Mouse (Mus musculus) layer of hippocampus, adult 18-20 months (tissue): ENCODE results near the gene Cops7a. TPM values are rescaled to one million over a fixed set of nuclear protein-coding genes. Genes with fewer than 3 reads are reported as not detected.

Experiments
- DNase-seq, 2 experiments: peaks; one replicate each; pipeline ENCODE4 v3.0.0; 2022; ENCODE audit warnings: low spot score in 2 of 2
- total RNA-seq, 2 experiments: library from RNA; stranded (reverse); gene quantifications; 2 replicates each; pipeline ENCODE4 v1.2.3; 2021

Gene Cops7a
- total RNA-seq, 2 experiments from 2014 or later: 154 to 161 TPM

- DNase-seq: peak; percentile 90 to 95
Observed at GRCm38 (mm10) chr6:124919695-124920317, 45.5 kb downstream of the Cops7a start, which contains the start of gene Ptms. Gene Ptms, minus strand, starts transcription at chr6:124920103.

GRCm38 (mm10) chr6:124918890-124919627 lies 46.3 kb downstream of the Cops7a start:
- peak in 1 of 2 experiments; percentile 36 for DNase-seq

DNA sequence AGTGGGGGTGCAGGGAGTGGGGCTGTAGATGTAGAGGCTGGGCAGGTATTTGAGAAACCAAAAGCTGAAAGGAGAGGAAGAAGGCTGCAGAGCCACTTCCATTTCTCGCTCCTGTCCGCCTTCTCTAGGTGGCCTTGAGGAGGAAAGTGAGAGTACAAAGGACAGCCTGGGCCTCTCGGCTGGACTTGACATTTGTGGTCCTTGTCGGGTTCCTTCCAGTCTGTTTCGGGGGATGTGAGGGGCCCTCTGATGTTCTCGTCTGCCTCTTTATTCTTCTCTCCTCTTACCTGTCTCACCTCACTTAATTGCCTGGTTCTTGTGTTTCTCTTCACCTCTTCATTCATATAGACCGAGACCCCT lies 47.0 kb downstream of the Cops7a start:
- DNase-seq: no peak

DNA sequence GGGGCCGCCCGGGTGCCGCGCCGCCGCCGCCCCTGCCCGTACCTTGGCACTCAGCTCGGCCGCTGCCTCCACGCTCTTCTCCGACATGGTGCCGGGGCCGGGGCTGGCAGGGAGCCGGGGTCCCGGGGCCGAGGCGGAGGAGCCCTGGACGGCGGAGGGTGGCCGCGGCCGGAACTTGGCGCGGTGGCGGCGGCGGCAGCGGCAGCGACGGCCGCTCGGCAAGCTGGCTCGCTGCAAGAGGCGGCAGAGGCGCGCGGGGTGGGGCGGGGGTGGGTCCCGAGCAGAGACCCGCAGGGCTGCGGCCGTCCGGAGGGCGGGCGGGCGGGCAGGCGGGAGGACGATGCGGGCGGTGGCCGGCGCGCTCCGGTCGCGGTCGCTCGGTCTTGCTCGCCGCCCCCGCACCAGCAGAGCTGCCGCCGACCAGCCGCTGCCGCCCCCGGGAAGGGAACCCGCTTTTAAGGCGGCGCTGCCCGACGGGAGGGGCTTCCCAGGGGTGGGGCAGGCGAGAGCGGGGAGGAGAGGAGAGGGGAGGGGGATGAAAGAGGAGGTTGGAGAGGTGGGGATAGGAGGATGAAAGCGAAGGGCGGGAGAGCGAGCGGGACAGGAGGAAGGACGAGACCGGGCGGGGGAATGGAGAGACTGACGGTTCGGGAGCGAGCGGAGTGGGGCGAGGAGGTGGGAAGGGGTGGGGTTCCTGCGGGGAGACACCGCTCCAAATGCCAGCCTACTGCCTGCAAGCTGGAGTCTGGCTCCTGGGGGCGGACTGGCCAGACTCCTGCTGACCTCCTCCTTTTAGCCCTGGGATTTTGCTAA lies 47.6 kb downstream of the Cops7a start:
- peak; percentile 93 to 95 for DNase-seq

- DNase-seq: peak; percentile 78 to 91
Observed at GRCm38 (mm10) chr6:124916695-124917517, 48.4 kb downstream of the Cops7a start.

DNA sequence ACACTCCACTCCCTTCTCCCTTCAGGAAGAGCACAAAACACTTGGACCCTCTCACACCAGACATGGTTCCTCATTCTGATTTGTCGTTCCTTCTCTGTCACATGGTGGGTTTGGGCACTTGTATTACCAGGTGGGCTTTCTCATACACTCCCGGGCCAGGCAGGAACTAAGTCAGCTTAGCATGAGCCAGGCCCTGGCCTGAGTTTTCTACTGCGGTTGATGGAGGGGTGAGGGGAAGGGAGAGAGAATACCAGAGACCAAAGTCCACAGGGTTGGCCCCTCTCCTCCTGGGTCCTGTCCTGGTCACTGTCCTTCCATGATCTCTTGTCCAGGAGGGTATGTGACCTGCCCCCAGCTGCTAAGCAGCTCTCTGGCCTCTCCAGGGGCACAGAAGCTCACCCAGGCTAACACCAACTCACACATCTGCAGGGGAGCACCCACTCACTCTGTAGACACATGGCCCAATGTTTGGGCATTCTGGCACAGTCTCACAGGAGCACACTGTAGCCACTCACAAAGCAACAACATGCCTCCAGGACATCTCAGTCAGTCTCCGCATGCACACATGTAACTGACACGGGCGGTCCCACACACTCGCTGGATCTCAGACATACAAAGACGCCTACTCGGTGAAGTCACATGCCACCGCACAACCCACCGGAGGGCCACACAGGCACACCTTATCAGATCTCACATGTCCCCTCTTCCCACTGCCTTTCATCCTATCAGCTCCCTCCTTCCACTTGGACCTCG lies 49.2 kb downstream of the Cops7a start:
- peak; percentile 58 to 77 for DNase-seq

DNA sequence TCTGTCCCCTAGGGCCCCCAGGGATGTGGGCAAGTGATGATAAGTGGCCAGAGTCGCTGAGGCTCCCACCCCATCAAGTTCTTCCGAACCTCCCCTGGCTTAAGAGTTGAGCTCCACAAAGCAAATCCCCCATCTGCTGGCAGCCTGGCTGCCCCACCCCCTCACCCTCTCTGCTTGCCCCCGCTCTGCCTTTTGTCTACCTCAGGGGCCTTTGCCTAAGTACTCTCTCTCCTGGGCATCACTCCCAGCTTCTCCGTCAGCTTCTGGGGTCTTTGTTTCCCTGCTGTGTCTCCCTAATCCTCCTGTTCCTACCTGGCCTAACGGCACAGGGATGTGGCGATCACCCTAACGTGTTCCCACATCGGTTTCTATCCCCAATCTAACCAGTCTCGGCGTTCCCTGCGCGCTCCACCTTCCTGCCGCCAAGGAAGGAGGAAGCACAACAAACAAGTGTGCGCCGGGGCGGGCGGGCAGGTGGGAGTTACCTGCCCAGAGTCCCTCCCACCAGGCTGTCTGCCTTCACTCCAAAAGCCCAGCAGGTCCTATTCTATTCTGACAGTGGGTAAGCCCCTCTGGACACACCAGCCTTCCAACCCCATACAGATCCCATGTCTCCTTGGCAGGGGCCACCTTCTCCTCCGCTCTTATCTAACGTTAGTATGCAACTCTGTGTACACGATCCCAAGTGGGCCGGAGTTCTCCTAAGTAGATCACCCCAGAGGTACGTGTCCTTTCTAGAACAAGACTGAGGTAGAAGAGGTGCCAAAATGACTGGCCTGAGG lies 50.0 kb downstream of the Cops7a start:
- DNase-seq: peak in 1 of 2 experiments; percentile 36

- DNase-seq: no peak
Observed at GRCm38 (mm10) chr6:124914511-124914910, 50.8 kb downstream of the Cops7a start.

- no peak for DNase-seq
Observed at GRCm38 (mm10) chr6:124913721-124914285, 51.5 kb downstream of the Cops7a start.

DNA sequence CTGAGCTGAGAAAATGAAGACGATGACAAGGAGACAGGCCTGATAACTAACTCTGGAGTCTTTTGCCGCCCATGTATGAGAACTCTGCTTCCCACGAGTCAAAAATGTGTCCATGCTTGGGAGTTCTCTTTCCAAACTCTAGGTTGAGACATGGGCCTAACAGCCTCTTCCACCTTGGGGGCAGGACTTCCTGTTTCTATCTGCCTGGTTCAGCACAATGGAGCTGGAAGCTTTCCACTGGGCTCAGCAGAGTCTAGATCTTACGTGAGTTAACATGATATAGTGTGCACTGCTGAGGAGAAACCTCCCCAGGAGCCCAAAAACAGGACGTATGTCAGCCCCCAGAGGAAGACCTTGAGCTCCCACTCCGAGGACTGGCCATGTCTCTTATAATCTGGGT lies 52.1 kb downstream of the Cops7a start:
- no peak for DNase-seq

DNA sequence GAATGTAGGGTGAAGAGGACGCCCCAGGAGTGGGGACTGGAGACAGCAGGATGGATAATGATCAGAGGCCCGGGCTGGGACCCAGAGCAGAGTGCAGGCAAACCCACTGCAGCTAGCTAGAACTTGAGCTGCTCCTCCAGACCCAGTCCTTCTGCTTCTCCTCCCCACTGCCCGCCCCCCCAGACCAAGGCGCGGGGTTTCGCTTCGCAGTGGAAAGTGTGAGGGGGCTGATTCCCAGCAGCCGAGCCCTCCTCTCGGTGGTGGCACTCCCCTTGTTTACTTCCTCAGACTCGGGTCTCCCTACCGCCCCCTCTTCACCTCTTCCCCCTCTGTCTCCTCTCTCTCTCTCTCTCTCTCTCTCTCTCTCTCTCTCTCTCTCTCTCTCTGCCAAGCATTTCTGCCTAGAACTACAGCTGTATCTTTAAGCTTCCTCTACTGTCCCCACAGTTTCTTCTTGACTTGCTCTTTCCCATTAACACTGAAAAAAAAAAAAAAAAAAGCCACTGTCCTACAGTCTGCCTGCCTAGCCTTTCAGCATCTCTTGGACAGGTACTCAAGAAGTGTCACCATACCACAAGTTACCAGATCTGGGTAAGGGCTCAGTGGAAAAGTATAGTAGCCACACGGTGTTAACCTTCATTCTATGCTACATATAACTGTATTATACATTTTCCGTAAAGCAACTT lies 53.7 kb downstream of the Cops7a start, which contains the start of gene Lag3:
TSS of gene Lag3 (minus strand) at position 173 of the 686 bp plus-strand sequence.
- DNase-seq: no peak

DNA sequence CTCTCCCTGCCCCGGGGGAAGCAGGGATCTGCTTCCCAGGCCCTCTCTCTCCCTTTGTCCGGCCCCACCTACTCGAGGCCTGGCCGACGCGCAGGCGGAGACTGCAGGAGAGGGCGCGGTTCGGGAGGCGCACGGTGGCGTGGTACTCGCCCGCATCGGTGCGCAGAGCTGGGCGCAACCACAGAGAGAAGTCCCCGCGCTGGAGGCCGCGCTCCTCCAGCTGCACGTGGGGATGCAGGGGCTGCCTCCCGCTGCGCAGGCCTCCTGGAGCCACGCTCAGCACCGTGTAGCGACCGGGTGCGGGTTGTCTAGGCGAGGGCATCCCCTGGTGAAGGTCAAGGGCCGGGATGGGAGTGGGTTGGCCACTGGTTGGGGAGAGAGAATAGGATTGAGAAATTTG lies 55.3 kb downstream of the Cops7a start:
- no peak for DNase-seq

Other genes starting within 250 kb of the Cops7a start
- gene Ptpn6, start 226.8 kb downstream of the Cops7a start, total RNA-seq: 1 to 10 TPM; 4.1 to 4.6 TPM
- gene Grcc10, start 224.2 kb downstream of the Cops7a start, total RNA-seq: 100 to 1,000 TPM; 358 to 368 TPM
- gene Gm45234, start 209.5 kb downstream of the Cops7a start, total RNA-seq: not detected
- gene Atn1, start 209.0 kb downstream of the Cops7a start, total RNA-seq: 100 to 1,000 TPM; 161 to 181 TPM
- gene Eno2, start 195.9 kb downstream of the Cops7a start, total RNA-seq: 1,000 to 10,000 TPM; 1,059 TPM
- gene Lrrc23, start 185.8 kb downstream of the Cops7a start, total RNA-seq: 1 to 10 TPM; 2.7 to 4.7 TPM
- 1 to 10 TPM; 4.5 to 5.1 TPM for gene Spsb2, start 156.9 kb downstream of the Cops7a start, total RNA-seq
- 100 to 1,000 TPM; 796 to 825 TPM for gene Tpi1, start 151.2 kb downstream of the Cops7a start, total RNA-seq
- 100 to 1,000 TPM; 182 to 185 TPM for gene Usp5, start 136.1 kb downstream of the Cops7a start, total RNA-seq
- gene Cdca3, start 136.0 kb downstream of the Cops7a start, total RNA-seq: under 1 TPM; 0.52 to 0.53 TPM
- not detected for gene Gnb3, start 125.3 kb downstream of the Cops7a start, total RNA-seq
- 10 to 100 TPM; 29.5 to 30.9 TPM for gene P3h3, start 107.8 kb downstream of the Cops7a start, total RNA-seq
- gene Gpr162, start 101.6 kb downstream of the Cops7a start, total RNA-seq: 100 to 1,000 TPM; 183 to 187 TPM
- gene Cd4, start 77.3 kb downstream of the Cops7a start, total RNA-seq: under 1 TPM in 1 of 2 experiments, not detected in 1; 0.25 TPM
- gene Lag3, start 53.8 kb downstream of the Cops7a start, total RNA-seq: 1 to 10 TPM; 2.6 to 3.6 TPM
- 1,000 to 10,000 TPM; 1,033 to 1,052 TPM for gene Ptms, start 45.4 kb downstream of the Cops7a start, total RNA-seq
- 100 to 1,000 TPM; 631 to 670 TPM for gene Mlf2, start 34.2 kb downstream of the Cops7a start, total RNA-seq
- 100 to 1,000 TPM; 168 to 191 TPM for gene Pianp, start 31.2 kb upstream of the Cops7a start, total RNA-seq
- 10 to 100 TPM; 43.1 to 44.9 TPM for gene Zfp384, start 43.6 kb upstream of the Cops7a start, total RNA-seq
- 10 to 100 TPM; 54.1 to 54.6 TPM for gene Ing4, start 74.2 kb upstream of the Cops7a start, total RNA-seq
- gene Acrbp, start 84.2 kb upstream of the Cops7a start, total RNA-seq: 10 to 100 TPM; 15.7 to 17.7 TPM
- gene Lpar5, start 102.4 kb upstream of the Cops7a start, total RNA-seq: under 1 TPM; 0.56 to 0.87 TPM
- 100 to 1,000 TPM; 153 to 176 TPM for gene Chd4, start 130.4 kb upstream of the Cops7a start, total RNA-seq
- gene Nop2, start 166.4 kb upstream of the Cops7a start, total RNA-seq: 10 to 100 TPM; 31.3 to 32.4 TPM
- gene Iffo1, start 179.7 kb upstream of the Cops7a start, total RNA-seq: 10 to 100 TPM; 63.0 to 69.1 TPM
- gene Gapdh, start 200.9 kb upstream of the Cops7a start, total RNA-seq: 1,000 to 10,000 TPM; 2,555 to 2,598 TPM
- 10 to 100 TPM; 20.4 to 25.8 TPM for gene Ncapd2, start 226.2 kb upstream of the Cops7a start, total RNA-seq
- gene Mrpl51, start 226.3 kb upstream of the Cops7a start, total RNA-seq: 10 to 100 TPM; 63.2 to 72.2 TPM